Mouse (Mus musculus) hindbrain, embryonic 11.5 days (tissue): Measurements from ENCODE around the gene Cdh5. TPM values are rescaled to one million over a fixed set of nuclear protein-coding genes. Genes with fewer than 3 reads are reported as not detected.
A peak's percentile ranks its signal among the peaks of the same experiment; 100 is the strongest.

Source experiments
- ATAC-seq: fragments of 200-750 bp; cut with Nextera tagmentation; 2 replicates; pipeline ENCODE4 v1.8.0; 2017; ENCODE audit warnings: mild to moderate bottlenecking, moderate TSS enrichment, moderate library complexity; ENCODE audit not compliant: low FRiP score
- DNase-seq: peaks from one replicate; pipeline ENCODE4 v3.0.0-alpha.2; 2015; ENCODE audit warnings: low spot score
- H3K27ac ChIP-seq: fragments of 300-500 bp; sonication (generic); 2 replicates; pipeline ENCODE4 v1.5.1; 2014; ENCODE audit warnings: mild to moderate bottlenecking, low read depth, low read length
- H3K27me3 ChIP-seq: fragments of 300-500 bp; sonication (generic); 2 replicates; pipeline ENCODE4 v1.6.1; 2014; ENCODE audit warnings: mild to moderate bottlenecking, low read length, moderate library complexity, mixed read lengths; ENCODE audit not compliant: control insufficient read depth, insufficient read depth
- H3K36me3 ChIP-seq: fragments of 300-500 bp; sonication (generic); 2 replicates; pipeline ENCODE4 v1.6.1; 2014; ENCODE audit warnings: mild to moderate bottlenecking, low read length, moderate library complexity, mixed read lengths; ENCODE audit not compliant: control insufficient read depth, insufficient read depth
- H3K4me1 ChIP-seq: fragments of 300-500 bp; sonication (generic); replicated peaks from 2 replicates; pipeline ENCODE4 v1.6.1; 2014; ENCODE audit warnings: low read length, mixed read lengths; ENCODE audit not compliant: control insufficient read depth, insufficient read depth
- H3K4me2 ChIP-seq: fragments of 300-500 bp; sonication (generic); replicated peaks from 2 replicates; pipeline ENCODE4 v1.6.1; 2014; ENCODE audit warnings: mild to moderate bottlenecking, low read depth, low read length
- H3K4me3 ChIP-seq: fragments of 300-500 bp; sonication (generic); 2 replicates; pipeline ENCODE4 v1.5.1; 2014; ENCODE audit warnings: low read depth, low read length
- H3K9ac ChIP-seq: fragments of 300-500 bp; sonication (generic); 2 replicates; pipeline ENCODE4 v1.6.1; 2014; ENCODE audit warnings: low read depth, low read length
- H3K9me3 ChIP-seq: fragments of 300-500 bp; sonication (generic); 2 replicates; pipeline ENCODE4 v1.6.1; 2016; ENCODE audit warnings: low read length; ENCODE audit not compliant: control insufficient read depth
- WGBS: fragments of 180-500 bp; shearing (Covaris S2); extraction: QIAGEN DNeasy Blood & Tissue Kit; methylation state at CpG from one replicate; pipeline ENCODE4 v1.1.7; 2014; 5-methylcytosine and 5-hydroxymethylcytosine counted together
- polyA plus RNA-seq: library from polyadenylated mRNA; unstranded; fragments of >200 nt; fragmentation: Nextera tagmentation; extraction: Ambion mirVana; gene quantifications from 2 replicates; pipeline ENCODE4 v1.2.1, GENCODE M21; 2014

Cdh5 gene
- polyA plus RNA-seq, 1 experiment from 2014 or later = 15.9 TPM

GRCm38 (mm10) chr8:104186827-104187226 is 85.4 kb downstream of the Cdh5 start:
- Histone ChIP-seq H3K27ac (no peak overlapping the region), H3K36me3 (no peaks in the 10 kb centered on the region), H3K9me3 (no peaks in the 10 kb centered on the region), H3K9ac (no peak overlapping the region), H3K4me1 (no peaks in the 10 kb centered on the region), H3K4me2 (no peak overlapping the region), H3K27me3 (no peaks in the 10 kb centered on the region), H3K4me3 (no peak overlapping the region)
- DNase-seq (no peak), ATAC-seq (no peak)
- WGBS = 91% methylated on average over 4 of the region's 4 CpGs

DNA sequence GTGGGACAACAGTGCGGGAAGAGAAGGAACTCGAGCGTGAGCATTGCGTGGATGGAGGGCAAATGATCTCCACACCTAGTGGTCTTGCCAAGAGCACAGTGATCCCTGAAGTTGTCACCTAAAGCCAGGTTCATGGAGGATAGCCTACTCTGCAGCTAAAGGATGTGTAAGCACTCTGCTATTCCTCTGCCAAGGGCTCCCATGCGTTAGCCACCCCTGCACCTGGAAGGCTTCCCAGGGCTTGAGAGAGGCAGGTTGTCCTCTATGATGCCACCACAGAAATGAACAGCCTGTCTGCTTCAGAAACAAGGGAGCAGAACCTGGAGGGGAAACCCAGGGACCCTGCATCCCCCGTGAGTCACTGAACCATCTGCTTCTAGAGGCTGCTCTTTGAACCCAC is 86.2 kb downstream of the Cdh5 start:
- Histone ChIP-seq H3K4me2 (no peak overlapping the region), H3K9me3 (no peaks in the 10 kb centered on the region), H3K27ac (0 out of 2 replicates have a peak overlapping the region, but pooled peaks have one; percentile 39), H3K9ac (no peak overlapping the region), H3K27me3 (no peaks in the 10 kb centered on the region), H3K4me1 (no peaks in the 10 kb centered on the region), H3K4me3 (no peak overlapping the region), H3K36me3 (no peaks in the 10 kb centered on the region)
- DNase-seq (no peak), ATAC-seq (no peak)
- WGBS = 78% methylated on average over 6 of the region's 6 CpGs

GRCm38 (mm10) chr8:104188459-104188858 is 87.0 kb downstream of the Cdh5 start:
- H3K9ac ChIP-seq = no peak overlapping the region
- DNase-seq = no peak
- no peaks in the 10 kb centered on the region for H3K9me3 ChIP-seq
- no peaks in the 10 kb centered on the region for H3K36me3 ChIP-seq
- no peak for ATAC-seq
- no peaks in the 10 kb centered on the region for H3K27me3 ChIP-seq
- 74% methylated on average over 5 of the region's 5 CpGs for WGBS
- H3K27ac ChIP-seq = no peak overlapping the region
- H3K4me3 ChIP-seq = no peak overlapping the region
- H3K4me1 ChIP-seq = no peaks in the 10 kb centered on the region
- H3K4me2 ChIP-seq = no peak overlapping the region

GRCm38 (mm10) chr8:104190777-104191468 is 89.5 kb downstream of the Cdh5 start:
- ATAC-seq (peak; percentile 58; the same call in 1 of the 2 replicates), DNase-seq (no peak)
- Histone ChIP-seq H3K4me1 (no peaks in the 10 kb centered on the region), H3K4me3 (no peak overlapping the region), H3K9ac (no peak overlapping the region), H3K4me2 (no peak overlapping the region), H3K27me3 (no peaks in the 10 kb centered on the region), H3K27ac (peak overlapping the region; percentile 51), H3K36me3 (no peaks in the 10 kb centered on the region), H3K9me3 (no peaks in the 10 kb centered on the region)
- 65% methylated on average over 6 of the region's 6 CpGs for WGBS

GRCm38 (mm10) chr8:104191496-104191895 is 90.1 kb downstream of the Cdh5 start:
- DNase-seq = peak; percentile 55
- Histone ChIP-seq H3K36me3 (no peaks in the 10 kb centered on the region), H3K9ac (no peak overlapping the region), H3K4me1 (no peaks in the 10 kb centered on the region), H3K4me3 (no peak overlapping the region), H3K27me3 (no peaks in the 10 kb centered on the region), H3K9me3 (no peaks in the 10 kb centered on the region), H3K27ac (peak overlapping the region; percentile 51), H3K4me2 (no peak overlapping the region)
- WGBS = 23% methylated on average over 11 of the region's 11 CpGs
- ATAC-seq = peak; percentile 89

Other genes starting within 250 kb of the Cdh5 start
- gene Bean1, start 68.8 kb downstream of the Cdh5 start, polyA plus RNA-seq = 0.71 and 0.88 TPM in 2 replicates
- gene Tk2, start 146.9 kb downstream of the Cdh5 start, polyA plus RNA-seq = 32.5 and 36.5 TPM in 2 replicates
- gene Cklf, start 149.2 kb downstream of the Cdh5 start, polyA plus RNA-seq = 30.9 and 36.5 TPM in 2 replicates
- gene Cmtm2a, start 191.6 kb downstream of the Cdh5 start, polyA plus RNA-seq = not detected in 2 replicates
- gene Gm45711, start 208.5 kb downstream of the Cdh5 start, polyA plus RNA-seq = not detected in 2 replicates
- gene Cmtm1, start 208.5 kb downstream of the Cdh5 start, polyA plus RNA-seq = not detected in 2 replicates
- gene Gm11020, start 219.9 kb downstream of the Cdh5 start, polyA plus RNA-seq = not detected in 2 replicates
- gene Cmtm2b, start 220.6 kb downstream of the Cdh5 start, polyA plus RNA-seq = not detected in 2 replicates
- gene Cmtm3, start 237.8 kb downstream of the Cdh5 start, polyA plus RNA-seq = 74.8 and 87.5 TPM in 2 replicates